Mouse (Mus musculus) lung, embryonic 14.5 days (tissue): ENCODE data around the gene Nek2. TPM values are rescaled to one million over a fixed set of nuclear protein-coding genes. Genes with fewer than 3 reads are reported as not detected.

Experiments
- ATAC-seq: fragments of 200-750 bp; cut with Nextera tagmentation; 2 replicates; pipeline ENCODE4 v1.8.0; 2017; ENCODE audit warnings: mild to moderate bottlenecking, moderate TSS enrichment, moderate library complexity; ENCODE audit not compliant: insufficient read depth
- DNase-seq: peaks from one replicate; pipeline ENCODE4 v3.0.0-alpha.2; 2015
- H3K27ac ChIP-seq: fragments of 300-500 bp; sonication (generic); 2 replicates; pipeline ENCODE4 v1.5.1; 2014; ENCODE audit warnings: low read depth, mild to moderate bottlenecking, moderate library complexity
- H3K27me3 ChIP-seq: fragments of 300-500 bp; sonication (generic); 2 replicates; pipeline ENCODE4 v1.6.1; 2014; ENCODE audit warnings: low read length, control low read depth; ENCODE audit not compliant: insufficient read depth
- H3K36me3 ChIP-seq: fragments of 300-500 bp; sonication (generic); 2 replicates; pipeline ENCODE4 v1.6.1; 2014; ENCODE audit warnings: control low read depth; ENCODE audit not compliant: insufficient read depth
- H3K4me1 ChIP-seq: fragments of 300-500 bp; sonication (generic); 2 replicates; pipeline ENCODE4 v1.6.1; 2014; ENCODE audit warnings: antibody characterized with exemption, control low read depth; ENCODE audit not compliant: insufficient read depth
- H3K4me2 ChIP-seq: fragments of 300-500 bp; sonication (generic); 2 replicates; pipeline ENCODE4 v1.6.1; 2014; ENCODE audit warnings: mild to moderate bottlenecking
- H3K4me3 ChIP-seq: fragments of 300-500 bp; sonication (generic); 2 replicates; pipeline ENCODE4 v1.5.1; 2014; ENCODE audit warnings: low read depth, low read length
- H3K9ac ChIP-seq: fragments of 300-500 bp; sonication (generic); 2 replicates; pipeline ENCODE4 v1.6.1; 2014
- H3K9me3 ChIP-seq: fragments of 300-500 bp; sonication (generic); 2 replicates; pipeline ENCODE4 v1.6.1; 2016; ENCODE audit warnings: low read depth, low read length, control low read depth
- CTCF ChIP-seq: IDR thresholded peaks from 2 replicates; pipeline ENCODE4 v1.5.1; 2016; ENCODE audit warnings: antibody characterized with exemption, low read depth
- WGBS: fragments of 180-500 bp; shearing (Covaris S2); extraction: QIAGEN DNeasy Blood & Tissue Kit; methylation state at CpG from one replicate; pipeline ENCODE4 v1.1.7; 2014; 5-methylcytosine and 5-hydroxymethylcytosine counted together
- polyA plus RNA-seq: library from polyadenylated mRNA; unstranded; fragments of >200 nt; fragmentation: Nextera tagmentation; extraction: Ambion mirVana; gene quantifications from 2 replicates; pipeline ENCODE4 v1.2.1, GENCODE M21; 2014

The Nek2 gene
- polyA plus RNA-seq, 1 experiment from 2014 or later = 46.8 TPM

DNA sequence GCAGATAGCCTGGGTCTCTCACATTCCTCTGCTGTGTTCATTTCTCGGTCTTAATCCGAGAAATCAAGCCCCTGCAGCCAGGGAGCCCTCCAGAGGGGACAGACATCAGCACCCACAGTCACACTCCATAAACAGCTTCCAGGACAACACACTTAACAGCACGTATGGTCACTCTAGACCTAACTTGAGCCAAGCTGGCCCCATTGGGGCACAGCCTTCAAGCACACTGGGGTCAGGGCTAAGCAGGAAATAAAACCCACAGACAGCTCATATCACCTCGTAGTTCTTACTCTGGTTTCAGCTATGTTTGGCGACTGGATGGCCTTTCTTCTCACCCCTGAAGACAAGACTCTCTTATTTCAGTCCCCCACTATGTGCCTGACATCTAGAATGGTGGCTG, 16.5 kb upstream of the Nek2 start:
- no peaks in the 10 kb centered on the region for H3K4me1 ChIP-seq
- H3K4me3 ChIP-seq = no peak overlapping the region
- no peak overlapping the region for H3K4me2 ChIP-seq
- H3K36me3 ChIP-seq = no peaks in the 10 kb centered on the region
- TF ChIP-seq CTCF = no peak
- H3K27ac ChIP-seq = no peak overlapping the region
- DNase-seq (no peak), ATAC-seq (no peak)
- no peak overlapping the region for H3K9ac ChIP-seq
- no peaks in the 10 kb centered on the region for H3K27me3 ChIP-seq
- 50% methylated on average over 5 of the region's 5 CpGs for WGBS
- H3K9me3 ChIP-seq = no peaks in the 10 kb centered on the region; the same call in 1 of the 2 replicates

DNA sequence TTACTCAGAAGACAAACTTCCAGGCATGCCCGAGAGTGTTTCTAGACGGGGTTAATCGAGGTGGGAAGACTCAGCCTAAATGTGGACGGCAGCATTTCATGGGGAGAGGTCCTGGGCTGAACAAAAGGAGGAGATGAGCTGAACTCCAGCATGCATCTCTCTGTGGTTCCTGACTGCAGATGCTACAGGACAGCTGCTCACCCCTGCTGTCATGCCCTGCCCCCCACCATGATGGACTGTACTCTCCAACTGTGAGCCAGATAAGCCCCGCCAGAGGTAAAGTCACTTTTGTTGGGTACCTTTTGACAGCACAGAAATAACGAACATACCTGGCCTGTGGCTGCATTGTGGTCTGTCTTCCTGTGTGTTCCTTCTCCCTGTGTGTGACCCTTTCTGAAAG, 15.5 kb upstream of the Nek2 start:
- no peak for TF ChIP-seq CTCF
- Histone ChIP-seq H3K4me3 (no peak overlapping the region), H3K36me3 (no peaks in the 10 kb centered on the region), H3K27ac (no peak overlapping the region), H3K9me3 (no peaks in the 10 kb centered on the region; the same call in 1 of the 2 replicates), H3K27me3 (no peaks in the 10 kb centered on the region), H3K4me1 (no peaks in the 10 kb centered on the region), H3K4me2 (no peak overlapping the region), H3K9ac (no peak overlapping the region)
- 55% methylated on average over 6 of the region's 6 CpGs for WGBS
- DNase-seq = no peak
- ATAC-seq = no peak

DNA sequence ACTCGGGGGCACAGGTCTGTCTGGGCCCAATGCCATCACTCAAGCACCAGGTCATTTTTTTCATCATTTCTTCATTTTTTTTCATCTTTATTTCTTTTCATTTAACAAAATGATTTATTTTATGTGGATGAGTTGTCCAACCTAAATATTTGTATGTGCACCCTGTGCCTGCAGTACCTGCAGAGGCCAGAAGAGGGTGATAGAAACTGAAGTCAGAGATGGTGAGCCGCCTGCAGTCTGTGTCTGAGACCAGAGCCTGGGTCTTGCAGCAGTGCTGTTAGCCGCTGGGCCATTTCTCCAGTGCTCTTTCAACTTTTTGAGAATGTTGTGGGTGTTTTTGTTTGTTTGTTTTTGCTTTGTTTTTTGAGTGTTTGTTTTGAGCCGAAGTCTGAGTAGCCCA, 14.5 kb upstream of the Nek2 start:
- Histone ChIP-seq H3K4me3 (no peak overlapping the region), H3K4me1 (no peaks in the 10 kb centered on the region), H3K4me2 (no peak overlapping the region), H3K9ac (no peak overlapping the region), H3K27me3 (no peaks in the 10 kb centered on the region), H3K27ac (no peak overlapping the region), H3K36me3 (no peaks in the 10 kb centered on the region), H3K9me3 (no peaks in the 10 kb centered on the region; the same call in 1 of the 2 replicates)
- WGBS = 90% methylated on average over 4 of the region's 4 CpGs
- DNase-seq (no peak), ATAC-seq (no peak)
- peak; percentile 47; the same call in 1 of the 2 replicates for TF ChIP-seq CTCF

DNA sequence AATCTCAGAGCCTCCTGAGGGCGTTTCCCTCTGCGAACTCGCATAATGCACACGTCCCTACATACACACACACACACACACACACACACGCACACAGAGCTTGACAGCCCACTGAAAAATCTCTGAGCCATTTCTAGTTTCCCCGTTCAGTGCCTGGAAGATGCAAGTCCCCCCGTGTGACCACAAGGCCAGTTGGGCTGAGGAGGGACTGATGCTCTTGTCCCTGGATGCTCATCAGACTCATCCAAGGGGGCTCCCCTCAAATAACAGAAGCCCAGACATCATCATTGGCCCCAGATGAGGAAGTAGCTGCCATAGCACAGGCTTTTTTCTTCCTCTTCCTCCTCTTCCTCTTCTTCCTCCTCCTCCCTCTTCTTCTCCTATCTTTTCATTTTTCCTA, 13.3 kb upstream of the Nek2 start:
- DNase-seq (no peak), ATAC-seq (no peak)
- Histone ChIP-seq H3K4me3 (no peak overlapping the region), H3K4me1 (no peaks in the 10 kb centered on the region), H3K27me3 (no peaks in the 10 kb centered on the region), H3K4me2 (no peak overlapping the region), H3K36me3 (no peaks in the 10 kb centered on the region), H3K9me3 (no peaks in the 10 kb centered on the region; the same call in 1 of the 2 replicates), H3K9ac (no peak overlapping the region), H3K27ac (no peak overlapping the region)
- TF ChIP-seq CTCF = no peak
- 84% methylated on average over 7 of the region's 7 CpGs for WGBS

DNA sequence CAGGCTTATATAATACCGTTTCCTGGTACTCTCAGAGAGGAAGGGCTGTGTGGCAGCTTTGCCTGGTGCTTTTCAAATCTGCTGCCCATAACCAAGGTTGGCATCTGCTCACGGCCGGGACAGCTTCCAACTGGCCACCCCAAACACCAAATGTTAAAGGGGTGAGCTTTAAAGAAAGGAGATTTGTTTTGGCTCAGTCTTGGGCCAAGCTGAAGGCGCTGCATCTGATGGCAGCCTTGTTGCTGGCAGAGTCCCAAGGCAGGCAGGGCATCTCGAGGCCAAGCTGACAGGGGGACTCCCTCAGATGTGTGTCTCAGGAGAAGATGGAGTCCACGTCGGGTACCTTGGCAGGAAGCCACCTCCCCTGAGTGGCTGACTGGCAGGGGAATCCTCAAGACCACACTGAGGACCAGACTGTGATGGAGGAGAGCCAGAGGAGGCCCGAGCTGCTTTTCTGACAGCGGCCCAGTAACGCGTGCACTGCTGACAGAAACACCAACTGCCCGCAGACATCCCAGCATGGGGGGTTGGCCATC, 12.5 kb upstream of the Nek2 start:
- no peaks in the 10 kb centered on the region for H3K4me1 ChIP-seq
- TF ChIP-seq CTCF = no peak
- no peaks in the 10 kb centered on the region for H3K27me3 ChIP-seq
- WGBS = 47% methylated on average over 12 of the region's 12 CpGs
- no peaks in the 10 kb centered on the region; the same call in 1 of the 2 replicates for H3K9me3 ChIP-seq
- H3K4me3 ChIP-seq = no peak overlapping the region
- H3K36me3 ChIP-seq = no peaks in the 10 kb centered on the region
- H3K9ac ChIP-seq = no peak overlapping the region
- no peak overlapping the region for H3K27ac ChIP-seq
- ATAC-seq = peak; percentile 68
- no peak overlapping the region for H3K4me2 ChIP-seq
- peak; percentile 60 for DNase-seq

DNA sequence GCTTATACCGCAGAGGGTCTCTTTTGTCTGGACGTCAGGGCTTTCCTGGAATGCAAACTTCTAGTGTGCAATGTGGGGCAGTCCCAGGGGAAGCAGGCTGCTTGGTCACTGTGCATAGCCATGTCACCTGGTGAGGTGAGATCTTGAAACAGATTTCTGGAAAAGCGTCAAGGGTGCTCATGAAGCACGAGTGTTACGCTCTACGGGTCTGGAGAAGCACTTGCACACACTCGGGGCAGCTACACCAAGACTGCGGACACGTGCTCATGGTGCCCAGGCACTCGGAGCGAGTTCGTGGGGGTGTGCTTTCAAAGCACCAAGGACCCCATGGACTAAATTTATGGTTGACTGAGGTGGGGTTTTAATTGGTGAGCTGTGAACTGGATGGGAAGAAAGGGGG, 9.5 kb upstream of the Nek2 start:
- WGBS = 78% methylated on average over 12 of the region's 12 CpGs
- H3K27me3 ChIP-seq = no peaks in the 10 kb centered on the region
- no peak overlapping the region for H3K9ac ChIP-seq
- H3K27ac ChIP-seq = no peak overlapping the region
- no peak overlapping the region for H3K4me3 ChIP-seq
- H3K9me3 ChIP-seq = no peaks in the 10 kb centered on the region; the same call in 1 of the 2 replicates
- ATAC-seq (no peak), DNase-seq (no peak)
- H3K36me3 ChIP-seq = no peaks in the 10 kb centered on the region
- H3K4me2 ChIP-seq = no peak overlapping the region
- TF ChIP-seq CTCF = no peak
- no peaks in the 10 kb centered on the region for H3K4me1 ChIP-seq

DNA sequence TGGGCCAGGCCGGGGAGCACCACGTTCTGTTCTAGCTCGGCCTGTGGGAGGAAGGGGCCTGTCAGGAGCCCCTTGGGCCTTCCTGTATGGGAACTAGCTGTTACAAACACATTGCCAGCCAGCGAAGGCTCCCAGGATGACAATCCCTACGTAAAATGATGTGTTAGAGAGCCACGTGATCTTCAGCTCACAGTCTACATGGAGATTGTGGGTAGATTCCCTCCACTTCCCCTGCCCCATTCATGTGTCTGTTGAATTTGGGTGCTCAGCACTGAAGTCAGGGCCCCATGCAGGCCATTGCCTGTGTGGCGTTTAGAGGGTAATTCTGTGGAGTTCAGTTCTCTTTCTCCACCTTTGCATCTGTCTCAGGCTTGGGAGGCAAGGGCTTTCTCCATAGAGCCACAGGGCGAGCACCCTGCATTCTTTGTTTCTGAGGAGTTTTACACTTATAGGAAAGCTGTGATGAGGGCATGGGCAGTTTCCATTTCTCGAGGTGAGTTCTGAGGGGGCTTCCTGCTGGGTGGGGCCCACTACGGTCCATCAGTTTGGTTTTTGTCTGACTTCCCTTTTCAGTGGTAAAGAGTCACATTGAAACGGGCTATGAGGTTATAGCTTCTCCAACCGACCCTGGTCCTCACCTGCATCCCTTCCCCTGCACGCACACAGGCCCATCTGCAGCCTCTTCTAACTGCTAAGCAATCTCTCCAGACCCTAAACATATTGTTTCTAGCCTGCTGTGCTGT, 8.1 kb upstream of the Nek2 start:
- Histone ChIP-seq H3K27ac (no peak overlapping the region), H3K4me2 (no peak overlapping the region), H3K9ac (no peak overlapping the region), H3K4me1 (peaks cover 5% of the 10 kb centered on the region; the same call in 1 of the 2 replicates), H3K36me3 (no peaks in the 10 kb centered on the region), H3K27me3 (no peaks in the 10 kb centered on the region), H3K9me3 (no peaks in the 10 kb centered on the region), H3K4me3 (no peak overlapping the region)
- DNase-seq (no peak), ATAC-seq (no peak)
- TF ChIP-seq CTCF = no peak
- 75% methylated on average over 13 of the region's 13 CpGs for WGBS
